Mouse (Mus musculus) small intestine, adult 2 months (tissue): ENCODE results near the gene Gm10181.

Source experiments
- CTCF ChIP-seq: fragments of 200-500 bp; IDR thresholded peaks from 2 replicates; pipeline ENCODE4 v1.5.1; 2012; ENCODE audit warnings: low read depth, mild to moderate bottlenecking, control low read depth, inconsistent platforms, low read length, moderate library complexity, mixed read lengths; ENCODE audit not compliant: insufficient replicate concordance, insufficient read length; ENCODE audit errors: extremely low read depth
- POLR2A ChIP-seq: fragments of 200-500 bp; IDR thresholded peaks from 2 replicates; pipeline ENCODE4 v1.6.1; 2012; ENCODE audit warnings: low read depth, mild to moderate bottlenecking, control low read depth, inconsistent platforms, low read length, moderate library complexity

DNA sequence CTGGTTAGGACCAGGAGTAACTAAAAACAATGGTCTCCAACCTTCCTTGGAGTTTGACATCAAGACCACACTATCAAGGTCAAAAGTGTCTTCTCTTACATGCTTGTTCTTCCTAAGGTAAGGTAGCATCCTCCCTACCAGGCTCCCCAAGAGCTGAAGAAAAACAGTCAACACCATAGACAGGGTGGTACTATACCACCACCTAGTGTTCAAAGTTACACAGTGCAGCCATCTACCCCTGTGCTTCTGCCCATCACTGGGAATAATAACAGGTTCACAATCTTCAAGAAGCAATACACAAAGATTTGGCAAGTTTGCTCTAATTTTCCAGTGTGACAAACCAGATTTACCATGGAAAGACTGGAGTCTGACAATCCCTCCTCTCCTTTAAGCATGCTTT lies 15.4 kb downstream of the Gm10181 start:
- TF ChIP-seq CTCF, result no peak
- TF ChIP-seq POLR2A, result no peak
